Mouse (Mus musculus): ENCODE data around the gene Ubac2.
"Not testable (repeated sequence)": the region's sequence is repeated elsewhere in the genome, so short reads cannot be mapped to it uniquely, and the experiment has no call there.

The Ubac2 gene

DNA sequence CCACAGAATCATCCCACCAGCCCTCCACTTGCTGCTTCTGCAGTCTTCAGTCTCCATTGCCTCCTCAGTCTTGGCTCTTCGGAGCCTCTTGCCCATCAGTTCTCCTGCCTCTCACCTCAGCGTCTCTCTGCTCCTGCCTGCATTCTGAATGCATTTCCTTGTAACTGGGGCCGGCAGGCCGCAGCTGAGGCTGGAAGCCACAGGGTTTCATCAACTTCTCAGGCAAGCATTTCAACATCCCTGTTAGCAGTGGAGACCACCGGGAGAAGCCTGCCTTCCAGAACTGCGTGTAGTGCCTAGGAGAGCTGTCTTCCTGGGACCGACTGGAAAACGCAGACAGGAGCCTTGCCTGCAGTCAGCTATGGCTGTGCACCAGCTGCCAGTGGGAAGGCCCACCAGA lies 169.4 kb downstream of the Ubac2 start:
- no peak for DNase-seq (ENCODE audit: low spot score)

DNA sequence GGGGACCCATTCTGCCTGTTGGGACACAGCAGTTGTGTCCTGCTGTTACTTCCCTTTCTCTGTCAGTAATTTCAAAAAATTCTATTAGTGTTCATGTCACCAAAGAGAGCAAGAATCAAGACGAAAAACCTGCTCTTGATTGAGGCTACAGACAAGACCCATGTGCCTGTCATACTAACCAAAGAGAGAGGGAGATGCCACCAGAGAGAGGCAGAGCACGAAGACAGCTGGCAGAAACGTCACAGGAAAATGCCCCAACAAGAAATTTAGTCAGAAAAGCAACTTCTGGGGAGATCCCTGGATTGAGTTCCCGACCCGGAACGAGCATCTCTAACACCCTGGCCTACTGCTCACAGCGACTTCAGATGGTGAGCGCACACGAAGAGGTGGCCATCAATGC lies 170.4 kb downstream of the Ubac2 start:
- DNase-seq (ENCODE audit: low spot score) = no peak

DNA sequence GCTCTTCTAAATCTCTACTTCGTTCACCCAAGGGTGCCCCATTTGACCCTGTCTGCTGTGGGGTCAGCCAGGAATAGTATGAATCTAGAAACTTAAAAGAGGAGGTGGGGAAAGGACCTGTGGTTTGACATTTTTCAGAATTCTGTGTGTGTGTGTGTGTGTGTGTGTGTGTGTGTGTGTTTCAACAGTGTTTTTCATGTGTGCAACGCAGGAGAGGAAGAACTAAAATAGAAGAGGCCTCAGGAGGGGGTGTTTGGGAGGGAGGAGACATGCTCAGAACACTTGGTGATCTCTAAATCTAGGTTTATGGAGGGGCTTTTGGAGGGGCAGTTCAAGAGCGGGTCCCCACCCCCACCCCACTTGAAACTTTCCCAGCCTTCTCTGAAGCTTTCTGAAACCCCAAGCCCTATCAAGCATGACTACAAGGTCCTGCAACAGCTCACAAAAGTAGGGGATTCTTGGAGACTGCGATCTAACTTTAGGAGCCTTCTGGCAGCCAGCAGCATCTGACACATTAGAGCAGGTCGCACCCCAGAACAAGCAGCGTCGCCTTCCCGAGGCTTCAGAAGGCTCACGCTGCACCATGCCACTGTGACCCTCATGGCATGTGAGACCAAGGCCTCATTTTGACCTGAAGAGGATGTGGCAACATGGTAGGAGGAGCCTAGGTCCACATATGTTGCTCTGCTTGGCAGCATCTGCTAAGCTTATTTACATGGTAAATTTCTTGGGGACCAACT lies 174.6 kb downstream of the Ubac2 start:
- DNase-seq (ENCODE audit: low spot score) = no peak

DNA sequence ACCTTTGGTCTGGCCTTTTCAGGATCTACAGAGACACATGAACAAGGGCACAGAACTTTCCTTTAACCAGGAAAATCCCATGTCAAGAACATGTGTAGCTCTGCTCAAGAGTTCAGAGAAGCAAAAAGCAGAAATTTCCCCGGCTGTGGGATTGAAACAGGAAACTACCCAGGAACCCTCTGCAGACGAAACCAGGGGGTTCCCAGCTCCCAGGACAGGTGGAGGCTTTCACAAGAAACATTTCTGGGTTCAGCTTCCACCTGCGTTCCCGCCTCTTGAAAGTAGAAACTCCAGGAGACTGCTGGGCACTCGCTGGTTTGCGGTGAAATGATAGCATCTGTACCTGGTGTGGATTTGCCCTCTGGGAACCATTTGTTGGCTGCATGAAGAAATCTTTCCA lies 178.5 kb downstream of the Ubac2 start:
- no peak for DNase-seq (ENCODE audit: low spot score)

DNA sequence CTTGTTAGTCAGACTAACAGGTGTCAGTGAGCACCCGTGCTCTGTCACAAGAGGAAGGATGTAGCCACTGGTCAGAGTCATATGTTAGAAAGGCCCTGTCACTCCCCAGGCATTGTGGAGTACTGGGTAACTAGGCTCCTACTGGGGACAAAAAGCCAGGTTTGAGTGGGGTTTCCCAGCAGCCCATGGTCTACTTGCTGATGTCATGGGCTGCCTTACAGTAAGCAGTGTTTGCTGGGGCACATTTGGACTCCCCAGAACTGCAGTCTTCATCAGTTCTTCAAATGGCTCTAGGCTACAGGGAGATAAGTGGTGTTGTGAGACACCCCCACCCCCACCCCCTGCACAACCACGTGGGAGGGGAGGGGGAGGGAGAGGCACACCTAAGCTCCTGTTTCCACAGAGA lies 179.5 kb downstream of the Ubac2 start:
- no peak for DNase-seq (ENCODE audit: low spot score)

DNA sequence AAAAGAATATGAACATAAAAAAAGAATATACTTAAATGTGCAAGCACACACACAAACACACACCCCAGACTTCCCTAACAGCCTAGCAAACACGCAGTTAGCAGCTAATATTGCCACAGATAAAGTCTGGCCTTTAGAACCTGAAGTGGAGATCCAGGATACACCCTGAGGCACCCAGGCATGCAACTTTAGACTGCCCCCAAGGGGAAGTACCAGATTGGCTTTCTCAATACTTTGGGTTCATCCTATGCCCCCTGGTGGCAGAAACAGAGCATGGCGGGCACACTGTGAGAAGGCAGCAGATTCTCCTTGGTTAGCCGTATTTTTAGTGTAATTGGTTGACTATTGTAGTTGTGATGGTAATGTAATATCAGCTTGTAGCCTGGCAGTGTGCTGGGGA lies 182.2 kb downstream of the Ubac2 start:
- DNase-seq (ENCODE audit: low spot score) = peak; percentile 90

DNA sequence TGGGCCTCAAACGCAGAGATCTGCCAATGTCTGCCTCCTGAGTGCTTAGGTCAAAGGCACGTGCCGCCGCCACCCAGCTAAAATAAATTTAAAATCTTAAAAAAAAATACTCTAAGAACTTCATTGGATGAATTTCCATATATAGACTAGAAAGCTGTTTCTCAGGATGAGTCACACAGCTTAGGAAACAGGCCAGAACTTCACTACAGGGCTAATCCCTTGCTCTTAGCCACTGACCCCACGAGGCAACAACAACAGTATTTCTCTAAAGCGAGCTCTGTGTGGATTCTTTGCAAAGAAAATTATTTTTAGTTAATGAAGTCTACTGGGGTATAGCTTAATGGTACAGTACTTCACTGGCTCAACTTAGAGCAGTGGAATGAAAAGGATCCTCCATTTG lies 183.0 kb downstream of the Ubac2 start:
- no peak for DNase-seq (ENCODE audit: low spot score)

DNA sequence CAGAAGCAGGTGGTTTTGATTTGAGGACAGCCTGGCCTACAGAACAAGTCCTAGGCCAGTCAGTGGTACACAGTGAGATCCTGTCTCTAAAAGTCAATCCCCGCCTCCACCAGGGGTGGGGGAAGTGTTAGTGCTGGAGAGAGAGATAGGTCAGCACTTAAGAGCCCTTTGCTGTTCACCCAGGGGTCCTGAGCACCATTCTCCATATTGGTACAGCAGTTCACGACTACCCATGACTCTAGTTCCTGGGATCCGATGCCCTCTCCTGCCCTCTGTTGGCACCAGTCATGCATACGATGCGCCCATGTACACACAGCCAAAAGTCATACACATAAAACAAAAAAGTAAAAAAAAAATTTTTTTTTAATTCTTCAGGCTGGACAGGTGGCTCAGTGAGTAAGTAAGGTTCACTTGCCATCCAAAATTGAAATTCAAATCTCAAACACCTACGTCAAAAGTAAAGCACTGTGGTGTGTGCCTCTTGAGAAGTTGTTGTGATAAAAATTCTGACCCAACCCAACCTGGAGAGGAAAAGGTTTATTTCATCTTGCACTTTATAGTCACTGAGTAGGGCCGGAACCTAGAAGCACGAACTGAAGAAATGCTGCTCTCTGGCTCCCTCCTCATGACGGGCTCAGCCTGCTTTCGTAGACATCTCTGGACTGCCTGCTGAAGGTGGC lies 184.1 kb downstream of the Ubac2 start:
- no peak for DNase-seq (ENCODE audit: low spot score)

DNA sequence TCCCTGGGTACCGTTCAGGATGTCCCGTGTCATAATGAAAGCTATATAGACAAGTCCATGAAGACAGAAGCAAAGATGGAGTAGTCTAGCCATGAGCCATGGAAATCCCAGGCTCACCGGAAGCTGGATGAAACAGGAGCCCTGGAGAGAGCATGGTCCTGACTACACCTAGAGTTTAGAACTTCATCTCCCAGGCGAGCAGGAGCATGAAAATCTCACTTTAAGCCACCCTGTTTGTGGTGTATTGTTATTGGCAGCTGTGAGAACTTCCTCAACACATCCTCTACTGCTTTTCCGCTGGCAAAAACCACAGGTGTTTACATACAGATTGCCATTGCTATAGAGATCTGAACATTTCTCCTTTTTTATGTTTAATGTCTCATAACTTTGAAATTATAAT lies 185.2 kb downstream of the Ubac2 start:
- no peak for DNase-seq (ENCODE audit: low spot score)

DNA sequence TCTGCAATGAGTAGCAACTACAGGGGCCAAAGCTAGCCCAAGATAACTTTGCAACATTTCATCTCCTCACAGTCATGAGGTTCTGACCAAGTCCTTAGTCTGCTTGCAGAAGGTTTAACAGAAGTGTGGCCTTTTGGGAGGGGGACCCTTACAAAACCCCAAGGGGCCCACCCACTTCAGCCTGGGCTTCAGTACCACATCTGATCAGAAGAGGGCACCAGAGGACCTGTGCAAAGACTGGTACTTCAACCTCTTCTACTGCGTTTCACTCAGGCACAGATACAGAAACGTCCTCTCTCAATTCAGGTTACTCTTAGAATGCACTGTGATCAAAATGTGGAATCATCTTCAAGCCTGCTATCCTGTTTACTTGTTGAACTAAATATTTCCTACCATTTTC lies 186.1 kb downstream of the Ubac2 start:
- peak; percentile 63 for DNase-seq (ENCODE audit: low spot score)

DNA sequence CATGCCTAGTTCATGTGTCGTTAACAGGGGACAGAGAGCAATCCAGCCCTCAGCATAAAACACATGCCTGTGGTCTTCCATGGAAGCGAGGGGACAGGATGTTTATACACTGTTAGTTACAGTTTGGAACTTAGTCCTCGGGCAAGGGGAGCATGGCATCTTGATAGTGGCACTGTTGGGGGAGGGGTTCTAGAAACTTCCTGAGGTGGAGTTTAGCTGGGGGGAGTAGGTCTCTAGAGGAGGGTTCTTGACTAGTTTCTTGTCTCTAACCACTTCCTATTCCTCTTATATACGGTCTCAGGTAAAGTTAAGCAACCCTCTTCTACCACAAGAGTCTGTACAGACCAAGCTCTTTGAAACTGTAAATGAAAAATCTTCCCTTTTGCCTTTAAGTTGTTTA lies 187.8 kb downstream of the Ubac2 start:
- DNase-seq (ENCODE audit: low spot score) = no peak

DNA sequence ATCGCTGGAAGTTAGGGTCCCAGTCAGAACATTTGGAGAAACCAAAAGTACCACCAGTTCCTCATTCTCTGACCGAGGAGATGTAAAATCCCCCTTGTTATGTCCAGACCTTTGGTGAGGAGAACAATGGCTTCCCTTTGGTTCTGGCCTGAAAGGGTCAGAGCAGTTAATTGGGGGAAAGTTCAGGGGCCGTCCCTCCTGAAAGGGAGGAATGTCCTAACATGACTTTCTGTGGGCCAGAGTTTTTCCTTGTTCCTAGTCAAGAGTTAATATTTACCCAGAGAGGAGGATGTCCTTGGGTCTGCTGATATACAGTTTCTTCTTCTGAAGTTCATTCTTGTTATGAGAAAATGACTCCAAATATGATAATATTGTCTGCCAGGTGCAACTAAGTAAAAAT lies 189.6 kb downstream of the Ubac2 start:
- DNase-seq (ENCODE audit: low spot score) = not testable (repeated sequence)

DNA sequence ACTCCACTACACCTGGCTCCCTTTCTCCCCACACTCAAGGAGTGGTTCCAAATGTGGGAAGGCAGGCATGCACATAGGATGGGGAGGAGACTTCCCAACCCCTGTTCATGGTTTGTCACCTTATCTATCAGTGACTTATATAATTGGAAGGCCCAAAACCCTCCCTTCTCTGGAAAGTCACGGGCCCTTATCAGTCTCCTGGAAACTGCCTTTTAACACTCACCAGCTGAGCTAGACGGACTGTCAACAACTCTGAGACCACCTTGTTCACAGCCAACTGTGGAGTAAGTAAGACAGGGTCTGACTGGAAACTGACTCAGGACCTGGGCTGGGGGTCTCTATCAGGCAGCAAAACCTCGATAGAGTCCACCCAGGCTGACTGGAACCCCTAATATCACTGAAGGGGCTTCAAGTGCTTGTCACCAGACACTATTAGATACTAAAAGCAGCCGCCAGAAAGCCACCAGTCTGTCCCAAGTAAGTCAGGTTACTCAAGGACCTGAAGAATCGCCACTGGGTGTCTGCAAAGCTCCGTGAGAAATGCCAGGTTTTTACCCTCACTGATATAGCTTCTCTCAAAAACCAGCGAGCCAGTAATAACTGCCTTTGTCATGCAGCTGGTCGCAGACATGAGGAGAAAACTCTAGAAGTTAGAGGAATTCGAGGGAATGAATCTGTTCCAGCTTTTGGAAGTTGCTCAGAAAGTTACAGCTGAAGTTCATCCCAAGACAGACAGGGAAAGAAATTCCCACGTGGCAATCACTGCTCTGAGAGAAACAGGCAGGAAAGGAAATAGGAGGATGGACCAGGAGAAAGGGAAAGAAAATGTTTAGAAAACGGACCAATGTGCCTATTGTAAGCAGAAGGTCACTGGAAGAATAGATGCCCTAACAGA lies 190.6 kb downstream of the Ubac2 start:
- peak; percentile 37 for DNase-seq (ENCODE audit: low spot score)

DNA sequence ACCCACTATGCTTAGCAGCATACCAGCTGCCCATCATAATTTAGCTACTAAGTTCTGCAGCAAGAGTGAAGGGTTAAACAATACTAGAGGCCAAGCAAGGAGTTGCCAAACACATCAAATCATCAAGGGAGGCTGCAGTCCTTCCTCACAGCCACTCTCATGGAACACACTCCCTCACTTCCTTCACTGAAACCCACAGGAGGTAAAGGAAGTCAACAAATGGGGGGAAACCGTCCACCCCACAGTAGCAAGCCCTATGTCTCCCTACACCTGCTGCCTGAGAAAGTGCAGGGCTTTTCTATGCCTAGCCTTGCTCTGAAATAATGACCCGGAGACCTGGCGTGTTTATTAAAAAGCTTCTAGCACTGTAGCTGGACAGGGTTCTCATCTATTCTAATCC lies 191.5 kb downstream of the Ubac2 start:
- DNase-seq (ENCODE audit: low spot score) = no peak

Data from adipocyte (in vitro differentiated cells).